Mouse (Mus musculus): ENCODE measurements at regions not wholly inside any gene's neighbourhood (a gene's known extent, or its start where the extent isn't known, plus 50 kb on each side); places are given as distances from the start of the nearest gene placed in this dataset.

DNA sequence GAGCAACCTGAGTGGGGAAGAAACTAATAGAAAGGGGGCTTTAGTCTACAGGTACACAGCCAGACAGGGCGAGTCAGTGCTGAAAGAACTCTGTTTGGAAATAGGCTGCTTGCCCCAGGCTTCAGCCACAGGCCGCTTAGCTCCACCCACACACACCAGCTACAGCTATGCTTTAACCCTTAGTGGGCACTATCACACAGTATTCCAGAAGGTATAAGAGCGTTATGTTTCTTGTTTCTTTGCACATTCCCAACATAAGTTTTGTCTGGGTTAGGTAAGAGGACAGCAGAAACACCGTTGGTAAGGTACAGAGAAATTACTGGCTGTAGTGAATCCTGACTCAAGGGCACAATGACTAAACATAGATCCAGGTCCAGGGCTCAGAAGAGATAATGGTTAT lies 165.8 kb downstream of the Spry2 start:
- no peak for TF ChIP-seq TAL1 (IDR thresholded peaks at IDR 0.05; ENCODE audit: low read length)
- TF ChIP-seq GATA1 (IDR thresholded peaks at IDR 0.05; ENCODE audit: low read length), result no peak
